Mouse (Mus musculus): ENCODE measurements around the gene Kcnj6. TPM values are rescaled to one million over a fixed set of nuclear protein-coding genes. Genes with fewer than 3 reads are reported as not detected.

The Kcnj6 gene
- polyA plus RNA-seq, 1 experiment from 2014 or later, result not detected

DNA sequence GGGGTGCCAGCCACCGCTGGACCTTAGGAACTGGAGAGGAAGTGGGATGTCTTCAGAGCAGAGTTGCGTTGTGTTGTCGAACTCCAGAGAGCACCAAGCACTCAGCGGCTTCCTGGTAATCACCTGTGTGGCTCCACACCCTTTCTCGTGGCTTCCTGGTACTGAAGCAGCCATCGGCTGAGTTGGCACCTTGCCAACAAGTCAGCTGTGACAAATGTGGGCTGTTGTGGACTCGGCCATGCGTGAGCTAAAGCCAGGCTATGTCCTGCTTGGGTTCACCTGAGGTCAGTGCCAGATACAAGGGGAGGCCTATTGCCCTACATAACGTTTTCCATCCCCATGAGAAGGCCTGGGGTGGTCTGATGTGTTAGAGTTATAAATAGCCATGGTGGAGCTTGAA is 18.0 kb downstream of the Kcnj6 start:
- no peak for ATAC-seq
- Histone ChIP-seq H3K9me3 (ENCODE audit: control insufficient read depth) (no peaks in the 10 kb centered on the region), H3K4me3 (ENCODE audit: low read depth, low read length) (no peak overlapping the region), H3K4me2 (replicated peaks; ENCODE audit: low read depth) (no peak overlapping the region), H3K27me3 (replicated peaks; ENCODE audit: control insufficient read depth, insufficient read depth, low read length) (no peaks in the 10 kb centered on the region), H3K27ac (ENCODE audit: low read depth, low read length) (no peak overlapping the region), H3K9ac (ENCODE audit: low read depth, low read length) (no peak overlapping the region), H3K4me1 (replicated peaks; ENCODE audit: control insufficient read depth, insufficient read depth, low read length) (no peaks in the 10 kb centered on the region), H3K36me3 (ENCODE audit: control insufficient read depth, insufficient read depth) (no peaks in the 10 kb centered on the region)
- no peak for TF ChIP-seq CTCF (IDR thresholded peaks at IDR 0.05; ENCODE audit: low read depth)
- WGBS, result 61% methylated on average over 9 of the region's 9 CpGs

DNA sequence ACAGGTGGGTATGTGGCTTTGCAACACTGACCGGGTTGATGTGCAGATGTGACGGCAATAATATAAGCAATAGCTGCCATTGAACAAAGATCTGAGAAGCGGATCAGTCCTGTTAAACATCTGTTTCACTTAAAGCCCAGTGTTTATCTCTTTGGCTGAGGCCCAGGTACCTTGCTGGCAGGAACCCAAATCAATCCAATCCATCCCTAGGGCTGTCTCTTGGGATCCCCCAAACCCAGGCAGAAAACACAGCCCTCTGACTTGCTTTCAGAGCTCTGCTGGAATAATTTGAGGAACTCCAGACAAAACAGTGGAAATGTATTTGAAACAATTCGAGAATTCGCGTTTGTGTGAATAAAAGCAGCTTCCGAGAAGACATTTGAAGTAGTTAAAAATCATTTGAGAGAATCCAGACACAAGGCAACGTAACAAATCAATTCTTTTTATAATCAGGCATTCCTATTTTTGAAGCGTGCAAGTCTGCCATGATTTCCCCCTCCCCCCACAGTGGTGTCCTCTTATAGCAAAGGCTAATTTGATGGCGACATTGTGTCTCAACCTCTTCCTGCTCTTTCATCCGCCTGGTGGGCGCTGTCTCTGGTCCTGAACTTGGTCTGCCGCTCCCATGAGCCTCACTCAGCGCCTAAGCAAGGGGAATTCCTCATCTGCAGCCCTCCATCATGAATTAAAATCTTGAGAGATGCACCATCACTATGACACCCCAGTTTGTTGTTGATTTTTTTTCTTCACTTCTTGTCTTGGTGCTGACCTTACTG is 25.2 kb downstream of the Kcnj6 start:
- 34% methylated on average over 14 of the region's 14 CpGs for WGBS
- no peak for ATAC-seq

DNA sequence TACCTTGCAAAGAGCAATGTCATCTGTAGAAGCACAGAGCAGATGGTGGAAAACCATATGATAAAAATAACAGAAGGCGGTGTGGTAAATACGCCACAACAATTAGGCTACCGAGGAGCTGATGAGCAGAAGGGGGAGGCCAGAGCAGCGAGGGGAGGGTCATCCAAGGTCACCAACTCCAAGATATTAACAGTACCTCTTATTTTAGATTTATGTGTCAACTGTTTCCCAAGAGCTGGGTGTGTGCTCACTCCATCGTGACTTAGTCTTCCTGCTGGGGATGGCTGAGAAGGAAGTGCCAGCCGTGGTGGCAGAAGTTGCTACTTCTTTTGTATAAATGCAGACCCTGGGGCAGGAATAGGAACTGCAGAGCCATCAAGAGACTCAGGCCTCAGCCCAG is 28.6 kb downstream of the Kcnj6 start:
- no peak for TF ChIP-seq CTCF (IDR thresholded peaks at IDR 0.05; ENCODE audit: low read depth)

More for the DNA sequence above, 25.2 kb downstream of the Kcnj6 start:
- H3K9ac ChIP-seq (ENCODE audit: low read depth, low read length), result no peak overlapping the region
- no peak overlapping the region for H3K27ac ChIP-seq (ENCODE audit: low read depth, low read length)
- H3K9me3 ChIP-seq (ENCODE audit: control insufficient read depth), result no peaks in the 10 kb centered on the region
- no peaks in the 10 kb centered on the region for H3K4me1 ChIP-seq (replicated peaks; ENCODE audit: control insufficient read depth, insufficient read depth, low read length)
- no peaks in the 10 kb centered on the region for H3K36me3 ChIP-seq (ENCODE audit: control insufficient read depth, insufficient read depth)
- no peak for TF ChIP-seq CTCF (IDR thresholded peaks at IDR 0.05; ENCODE audit: low read depth)
- no peak overlapping the region for H3K4me3 ChIP-seq (ENCODE audit: low read depth, low read length)
- H3K4me2 ChIP-seq (replicated peaks; ENCODE audit: low read depth), result no peak overlapping the region
- H3K27me3 ChIP-seq (replicated peaks; ENCODE audit: control insufficient read depth, insufficient read depth, low read length), result no peaks in the 10 kb centered on the region

DNA sequence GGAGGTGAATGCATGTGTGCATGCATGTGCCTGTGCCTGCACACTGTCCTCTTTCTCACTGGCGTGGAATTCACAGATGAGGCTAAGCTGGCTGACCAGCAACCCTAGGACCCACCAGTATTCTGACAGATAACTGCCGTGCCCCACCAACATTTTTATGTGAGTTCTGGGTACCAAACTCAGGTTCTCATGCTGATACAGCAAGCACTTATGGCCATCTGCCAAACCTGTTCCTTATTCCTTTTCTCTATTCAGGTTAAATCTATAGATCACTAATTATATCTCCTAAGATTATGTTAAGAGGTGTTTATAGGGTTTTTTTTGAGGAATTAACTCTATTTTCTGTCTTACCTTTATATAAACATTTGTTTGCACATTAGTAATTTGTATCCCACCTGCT is 29.0 kb downstream of the Kcnj6 start:
- Histone ChIP-seq H3K4me3 (ENCODE audit: low read depth, low read length) (no peak overlapping the region), H3K36me3 (ENCODE audit: control insufficient read depth, insufficient read depth) (no peaks in the 10 kb centered on the region), H3K9me3 (ENCODE audit: control insufficient read depth) (no peaks in the 10 kb centered on the region), H3K27ac (ENCODE audit: low read depth, low read length) (no peak overlapping the region), H3K27me3 (replicated peaks; ENCODE audit: control insufficient read depth, insufficient read depth, low read length) (no peaks in the 10 kb centered on the region), H3K4me1 (replicated peaks; ENCODE audit: control insufficient read depth, insufficient read depth, low read length) (no peaks in the 10 kb centered on the region), H3K9ac (ENCODE audit: low read depth, low read length) (no peak overlapping the region), H3K4me2 (replicated peaks; ENCODE audit: low read depth) (no peak overlapping the region)
- 83% methylated on average over 2 of the region's 2 CpGs for WGBS
- ATAC-seq, result no peak
- TF ChIP-seq CTCF (IDR thresholded peaks at IDR 0.05; ENCODE audit: low read depth), result no peak

More for the DNA sequence above, 28.6 kb downstream of the Kcnj6 start:
- no peak for ATAC-seq
- WGBS, result 65% methylated on average over 6 of the region's 6 CpGs
- H3K4me1 ChIP-seq (replicated peaks; ENCODE audit: control insufficient read depth, insufficient read depth, low read length), result no peaks in the 10 kb centered on the region
- no peak overlapping the region for H3K9ac ChIP-seq (ENCODE audit: low read depth, low read length)
- no peaks in the 10 kb centered on the region for H3K9me3 ChIP-seq (ENCODE audit: control insufficient read depth)
- H3K27ac ChIP-seq (ENCODE audit: low read depth, low read length), result no peak overlapping the region
- no peaks in the 10 kb centered on the region for H3K36me3 ChIP-seq (ENCODE audit: control insufficient read depth, insufficient read depth)
- H3K27me3 ChIP-seq (replicated peaks; ENCODE audit: control insufficient read depth, insufficient read depth, low read length), result no peaks in the 10 kb centered on the region
- H3K4me2 ChIP-seq (replicated peaks; ENCODE audit: low read depth), result no peak overlapping the region
- no peak overlapping the region for H3K4me3 ChIP-seq (ENCODE audit: low read depth, low read length)

DNA sequence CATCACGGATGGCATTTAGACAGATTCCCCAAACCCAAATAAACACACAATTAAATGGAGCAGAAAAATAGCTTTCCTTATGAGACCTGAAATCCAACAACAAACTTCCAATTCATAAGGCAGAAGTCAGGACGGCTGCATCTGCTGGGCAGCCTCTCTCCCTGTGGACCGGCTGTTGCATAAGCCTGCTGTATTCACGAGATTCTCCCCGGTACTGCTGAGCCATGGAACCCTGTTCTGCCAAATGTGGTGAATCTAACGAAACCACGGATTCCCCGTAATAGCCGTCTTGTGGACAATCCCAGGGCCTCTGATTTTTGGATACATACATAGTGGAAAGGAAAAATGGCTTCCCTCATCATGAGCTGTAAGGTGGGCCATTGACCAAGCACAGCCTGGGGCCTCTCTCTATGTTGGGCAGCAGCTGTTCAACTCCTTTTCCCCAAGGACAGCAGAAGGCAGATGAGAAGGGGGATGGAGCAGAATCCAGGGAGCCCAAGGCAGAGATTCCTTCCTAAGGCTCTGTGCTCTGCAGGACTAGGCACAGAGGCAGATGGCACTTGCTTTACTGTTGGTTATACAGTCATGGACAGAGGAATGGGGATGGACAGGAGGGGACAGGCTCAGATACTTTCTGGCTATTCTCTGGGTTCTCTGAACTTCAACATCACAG is 40.2 kb downstream of the Kcnj6 start:
- Histone ChIP-seq H3K27ac (ENCODE audit: low read depth, low read length) (no peak overlapping the region), H3K27me3 (replicated peaks; ENCODE audit: control insufficient read depth, insufficient read depth, low read length) (no peaks in the 10 kb centered on the region), H3K4me3 (ENCODE audit: low read depth, low read length) (no peak overlapping the region), H3K9me3 (ENCODE audit: control insufficient read depth) (no peaks in the 10 kb centered on the region), H3K9ac (ENCODE audit: low read depth, low read length) (no peak overlapping the region), H3K36me3 (ENCODE audit: control insufficient read depth, insufficient read depth) (no peaks in the 10 kb centered on the region), H3K4me1 (replicated peaks; ENCODE audit: control insufficient read depth, insufficient read depth, low read length) (no peaks in the 10 kb centered on the region), H3K4me2 (replicated peaks; ENCODE audit: low read depth) (no peak overlapping the region)
- no peak for ATAC-seq
- 86% methylated on average over 9 of the region's 9 CpGs for WGBS
- no peak for TF ChIP-seq CTCF (IDR thresholded peaks at IDR 0.05; ENCODE audit: low read depth)

DNA sequence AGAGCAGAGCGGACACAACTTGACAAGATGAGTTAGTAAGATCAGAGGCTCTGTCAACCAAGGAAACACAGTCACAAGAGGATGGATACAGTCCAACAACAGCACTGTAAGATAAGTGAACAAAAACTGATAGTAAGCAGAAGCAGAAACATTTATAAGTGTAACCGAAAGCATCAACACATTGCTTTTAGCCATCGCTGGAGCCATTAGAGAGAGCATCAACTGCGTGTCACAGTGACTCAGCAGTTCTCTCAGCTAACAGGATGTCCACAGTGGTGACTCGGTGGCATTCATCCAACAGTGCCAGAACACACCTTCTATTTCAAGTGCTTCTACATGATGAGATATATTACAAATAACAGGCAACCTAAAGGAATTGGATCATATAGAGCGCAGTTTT is 41.1 kb downstream of the Kcnj6 start:
- WGBS, result 84% methylated on average over 6 of the region's 6 CpGs
- Histone ChIP-seq H3K4me1 (replicated peaks; ENCODE audit: control insufficient read depth, insufficient read depth, low read length) (no peaks in the 10 kb centered on the region), H3K9me3 (ENCODE audit: control insufficient read depth) (no peaks in the 10 kb centered on the region), H3K4me2 (replicated peaks; ENCODE audit: low read depth) (no peak overlapping the region), H3K36me3 (ENCODE audit: control insufficient read depth, insufficient read depth) (no peaks in the 10 kb centered on the region), H3K4me3 (ENCODE audit: low read depth, low read length) (no peak overlapping the region), H3K27ac (ENCODE audit: low read depth, low read length) (no peak overlapping the region), H3K27me3 (replicated peaks; ENCODE audit: control insufficient read depth, insufficient read depth, low read length) (no peaks in the 10 kb centered on the region), H3K9ac (ENCODE audit: low read depth, low read length) (no peak overlapping the region)
- no peak for ATAC-seq
- no peak for TF ChIP-seq CTCF (IDR thresholded peaks at IDR 0.05; ENCODE audit: low read depth)
